Mouse (Mus musculus): ENCODE measurements around the gene Fblim1. TPM values are rescaled to one million over a fixed set of nuclear protein-coding genes. Genes with fewer than 3 reads are reported as not detected.

Fblim1 gene
- polyA plus RNA-seq, 1 experiment = 29.5 TPM

- no peak overlapping the region for H3K4me2 ChIP-seq (ENCODE audit: low read depth)
- no peak overlapping the region for H3K4me3 ChIP-seq
- H3K27me3 ChIP-seq (ENCODE audit: control insufficient read depth, insufficient read depth, insufficient read length) = no peaks in the 10 kb centered on the region
- no peaks in the 10 kb centered on the region for H3K36me3 ChIP-seq (ENCODE audit: control insufficient read depth, insufficient read depth)
- H3K79me2 ChIP-seq (ENCODE audit: control insufficient read depth, insufficient read depth) = no peaks in the 10 kb centered on the region
- TF ChIP-seq E2F4 (IDR thresholded peaks at IDR 0.05; ENCODE audit: insufficient read depth) = no peak
- no peak for TF ChIP-seq REST (IDR thresholded peaks at IDR 0.05; ENCODE audit: insufficient read depth, insufficient read length)
- no peak for TF ChIP-seq MAX (IDR thresholded peaks at IDR 0.05; ENCODE audit: low read depth)
- TF ChIP-seq CEBPB (IDR thresholded peaks at IDR 0.05; ENCODE audit: insufficient read depth, poor library complexity, severe bottlenecking) = no peak
- TF ChIP-seq TCF3 (IDR thresholded peaks at IDR 0.05; ENCODE audit: insufficient read length, low read depth) = no peak
- TF ChIP-seq MYOG (IDR thresholded peaks at IDR 0.05; ENCODE audit: control insufficient read depth in 1 of 3, insufficient read depth in 1 of 3, insufficient read length in 2 of 3, low read depth in 2 of 3) = no peak
- no peak for TF ChIP-seq TCF12 (IDR thresholded peaks at IDR 0.05; ENCODE audit: insufficient read depth, poor library complexity, severe bottlenecking)
- no peak for TF ChIP-seq MYOD1 (IDR thresholded peaks at IDR 0.05; ENCODE audit: control insufficient read depth in 1 of 3, insufficient read length in 2 of 3, low read depth in 2 of 3)
- no peak for TF ChIP-seq POLR2AphosphoS2 (IDR thresholded peaks at IDR 0.05; ENCODE audit: insufficient read length, low read depth)
- TF ChIP-seq USF1 (IDR thresholded peaks at IDR 0.05; ENCODE audit: low read depth) = no peak
- no peak for TF ChIP-seq SRF (IDR thresholded peaks at IDR 0.05; ENCODE audit: control insufficient read depth, insufficient read length, low read depth)
- no peak for TF ChIP-seq POLR2A (IDR thresholded peaks at IDR 0.05; ENCODE audit: insufficient read length, low read depth)
- no peak overlapping the region for H3ac ChIP-seq (ENCODE audit: control insufficient read depth, insufficient read length)
Observed at GRCm38 (mm10) chr4:141617863-141618564, 12.1 kb upstream of the Fblim1 start.

- H3K27me3 ChIP-seq (ENCODE audit: control insufficient read depth, insufficient read depth, insufficient read length) = no peaks in the 10 kb centered on the region
- H3K79me2 ChIP-seq (ENCODE audit: control insufficient read depth, insufficient read depth) = no peaks in the 10 kb centered on the region
- no peaks in the 10 kb centered on the region for H3K36me3 ChIP-seq (ENCODE audit: control insufficient read depth, insufficient read depth)
- no peak overlapping the region for H3K4me3 ChIP-seq
- no peak for TF ChIP-seq TCF3 (IDR thresholded peaks at IDR 0.05; ENCODE audit: insufficient read length, low read depth)
- TF ChIP-seq SRF (IDR thresholded peaks at IDR 0.05; ENCODE audit: control insufficient read depth, insufficient read length, low read depth) = no peak
- no peak for TF ChIP-seq TCF12 (IDR thresholded peaks at IDR 0.05; ENCODE audit: insufficient read depth, poor library complexity, severe bottlenecking)
- TF ChIP-seq POLR2A (IDR thresholded peaks at IDR 0.05; ENCODE audit: insufficient read length, low read depth) = no peak
- TF ChIP-seq E2F4 (IDR thresholded peaks at IDR 0.05; ENCODE audit: insufficient read depth) = no peak
- TF ChIP-seq POLR2AphosphoS2 (IDR thresholded peaks at IDR 0.05; ENCODE audit: insufficient read length, low read depth) = no peak
- TF ChIP-seq MAX (IDR thresholded peaks at IDR 0.05; ENCODE audit: low read depth) = no peak
- TF ChIP-seq MYOD1 (IDR thresholded peaks at IDR 0.05; ENCODE audit: control insufficient read depth in 1 of 3, insufficient read length in 2 of 3, low read depth in 2 of 3) = no peak
- TF ChIP-seq USF1 (IDR thresholded peaks at IDR 0.05; ENCODE audit: low read depth) = no peak
- TF ChIP-seq REST (IDR thresholded peaks at IDR 0.05; ENCODE audit: insufficient read depth, insufficient read length) = no peak
- no peak for TF ChIP-seq MYOG (IDR thresholded peaks at IDR 0.05; ENCODE audit: control insufficient read depth in 1 of 3, insufficient read depth in 1 of 3, insufficient read length in 2 of 3, low read depth in 2 of 3)
- no peak for TF ChIP-seq CEBPB (IDR thresholded peaks at IDR 0.05; ENCODE audit: insufficient read depth, poor library complexity, severe bottlenecking)
- no peak overlapping the region for H3ac ChIP-seq (ENCODE audit: control insufficient read depth, insufficient read length)
- no peak overlapping the region for H3K4me2 ChIP-seq (ENCODE audit: low read depth)
Observed at GRCm38 (mm10) chr4:141617299-141617698, 11.4 kb upstream of the Fblim1 start.

- Histone ChIP-seq H3ac (ENCODE audit: control insufficient read depth, insufficient read length) (no peak overlapping the region), H3K79me2 (ENCODE audit: control insufficient read depth, insufficient read depth) (no peaks in the 10 kb centered on the region), H3K36me3 (ENCODE audit: control insufficient read depth, insufficient read depth) (no peaks in the 10 kb centered on the region), H3K4me2 (ENCODE audit: low read depth) (no peak overlapping the region), H3K4me3 (no peak overlapping the region), H3K27me3 (ENCODE audit: control insufficient read depth, insufficient read depth, insufficient read length) (no peaks in the 10 kb centered on the region)
- TF ChIP-seq MYOG (IDR thresholded peaks at IDR 0.05; ENCODE audit: control insufficient read depth in 1 of 3, insufficient read depth in 1 of 3, insufficient read length in 2 of 3, low read depth in 2 of 3) = no peak
- TF ChIP-seq TCF12 (IDR thresholded peaks at IDR 0.05; ENCODE audit: insufficient read depth, poor library complexity, severe bottlenecking) = no peak
- TF ChIP-seq CEBPB (IDR thresholded peaks at IDR 0.05; ENCODE audit: insufficient read depth, poor library complexity, severe bottlenecking) = no peak
- TF ChIP-seq E2F4 (IDR thresholded peaks at IDR 0.05; ENCODE audit: insufficient read depth) = no peak
- TF ChIP-seq REST (IDR thresholded peaks at IDR 0.05; ENCODE audit: insufficient read depth, insufficient read length) = no peak
- TF ChIP-seq POLR2AphosphoS2 (IDR thresholded peaks at IDR 0.05; ENCODE audit: insufficient read length, low read depth) = no peak
- no peak for TF ChIP-seq TCF3 (IDR thresholded peaks at IDR 0.05; ENCODE audit: insufficient read length, low read depth)
- no peak for TF ChIP-seq USF1 (IDR thresholded peaks at IDR 0.05; ENCODE audit: low read depth)
- TF ChIP-seq MYOD1 (IDR thresholded peaks at IDR 0.05; ENCODE audit: control insufficient read depth in 1 of 3, insufficient read length in 2 of 3, low read depth in 2 of 3) = no peak
- TF ChIP-seq SRF (IDR thresholded peaks at IDR 0.05; ENCODE audit: control insufficient read depth, insufficient read length, low read depth) = no peak
- no peak for TF ChIP-seq POLR2A (IDR thresholded peaks at IDR 0.05; ENCODE audit: insufficient read length, low read depth)
- no peak for TF ChIP-seq MAX (IDR thresholded peaks at IDR 0.05; ENCODE audit: low read depth)
Observed at GRCm38 (mm10) chr4:141616811-141617210, 10.9 kb upstream of the Fblim1 start.

GRCm38 (mm10) chr4:141614946-141615345 lies 9.1 kb upstream of the Fblim1 start:
- H3K36me3 ChIP-seq (ENCODE audit: control insufficient read depth, insufficient read depth) = no peaks in the 10 kb centered on the region
- TF ChIP-seq REST (IDR thresholded peaks at IDR 0.05; ENCODE audit: insufficient read depth, insufficient read length) = no peak
- TF ChIP-seq TCF12 (IDR thresholded peaks at IDR 0.05; ENCODE audit: insufficient read depth, poor library complexity, severe bottlenecking) = no peak
- no peak for TF ChIP-seq TCF3 (IDR thresholded peaks at IDR 0.05; ENCODE audit: insufficient read length, low read depth)
- TF ChIP-seq USF1 (IDR thresholded peaks at IDR 0.05; ENCODE audit: low read depth) = no peak
- TF ChIP-seq MYOD1 (IDR thresholded peaks at IDR 0.05; ENCODE audit: control insufficient read depth in 1 of 3, insufficient read length in 2 of 3, low read depth in 2 of 3) = no peak
- TF ChIP-seq POLR2A (IDR thresholded peaks at IDR 0.05; ENCODE audit: insufficient read length, low read depth) = no peak
- TF ChIP-seq E2F4 (IDR thresholded peaks at IDR 0.05; ENCODE audit: insufficient read depth) = no peak
- TF ChIP-seq CEBPB (IDR thresholded peaks at IDR 0.05; ENCODE audit: insufficient read depth, poor library complexity, severe bottlenecking) = no peak
- TF ChIP-seq MAX (IDR thresholded peaks at IDR 0.05; ENCODE audit: low read depth) = no peak
- TF ChIP-seq MYOG (IDR thresholded peaks at IDR 0.05; ENCODE audit: control insufficient read depth in 1 of 3, insufficient read depth in 1 of 3, insufficient read length in 2 of 3, low read depth in 2 of 3) = no peak
- TF ChIP-seq SRF (IDR thresholded peaks at IDR 0.05; ENCODE audit: control insufficient read depth, insufficient read length, low read depth) = no peak
- no peak for TF ChIP-seq POLR2AphosphoS2 (IDR thresholded peaks at IDR 0.05; ENCODE audit: insufficient read length, low read depth)
- H3K4me3 ChIP-seq = no peak overlapping the region
- no peak overlapping the region for H3K4me2 ChIP-seq (ENCODE audit: low read depth)
- no peaks in the 10 kb centered on the region for H3K79me2 ChIP-seq (ENCODE audit: control insufficient read depth, insufficient read depth)
- no peak overlapping the region for H3ac ChIP-seq (ENCODE audit: control insufficient read depth, insufficient read length)
- no peaks in the 10 kb centered on the region for H3K27me3 ChIP-seq (ENCODE audit: control insufficient read depth, insufficient read depth, insufficient read length)
